Mouse (Mus musculus) lung, adult 10 weeks (tissue): ENCODE data around the gene Trim41. TPM values are rescaled to one million over a fixed set of nuclear protein-coding genes. Genes with fewer than 3 reads are reported as not detected.

Experiments
- polyA plus RNA-seq: library from polyadenylated mRNA; stranded (reverse); fragments of 350-450 nt; fragmentation: Illumina TruSeq; extraction: RNeasy Lipid Tissue Mini Kit (QIAGEN cat#74804); gene quantifications from one replicate; pipeline ENCODE4 v1.2.3, GENCODE M21; 2014; ENCODE audit warnings: low read depth, low replicate concordance; ENCODE audit not compliant: insufficient read depth

Gene Trim41
- 15.0 TPM for polyA plus RNA-seq

GRCm38 (mm10) chr11:48816800-48817665 lies at the start of gene Trim41:
Trim41 (minus strand) TSS chr11:48817353.

GRCm38 (mm10) chr11:48825979-48826751 lies 9.0 kb upstream of the Trim41 start, which contains the start of the genes Trim7 and Gm12184:
Trim7 (plus strand) TSS chr11:48826140.
Gm12184 (minus strand) TSS chr11:48826655.

GRCm38 (mm10) chr11:48799921-48800701 lies 17.0 kb downstream of the Trim41 start, which contains the start of gene Rack1:
Rack1 (plus strand) TSS chr11:48800332.

Other genes with a start within 250 kb of the Trim41 start
- 1,079 TPM for gene Rack1, start 17.0 kb downstream of the Trim41 start, polyA plus RNA-seq
- 2.8 TPM for gene Trim7, start 8.8 kb upstream of the Trim41 start, polyA plus RNA-seq
- 8.9 TPM for gene Gm12184, start 9.3 kb upstream of the Trim41 start, polyA plus RNA-seq
- gene Irgm1, start 54.3 kb upstream of the Trim41 start, polyA plus RNA-seq: 22.6 TPM
- gene Gm5431, start 84.9 kb upstream of the Trim41 start, polyA plus RNA-seq: 0.97 TPM
- gene Psme2b, start 128.8 kb upstream of the Trim41 start, polyA plus RNA-seq: 2.9 TPM
- 0.87 TPM for gene Olfr56, start 161.5 kb upstream of the Trim41 start, polyA plus RNA-seq
- 1.6 TPM for gene 9930111J21Rik1, start 162.0 kb upstream of the Trim41 start, polyA plus RNA-seq
- 0.61 TPM for gene Gm12185, start 174.9 kb upstream of the Trim41 start, polyA plus RNA-seq
- gene Tgtp1, start 176.8 kb upstream of the Trim41 start, polyA plus RNA-seq: 6.5 TPM
- gene 9930111J21Rik2, start 233.9 kb upstream of the Trim41 start, polyA plus RNA-seq: 3.5 TPM
- 23.2 TPM for gene Tgtp2, start 246.9 kb upstream of the Trim41 start, polyA plus RNA-seq